Mouse (Mus musculus): ENCODE measurements around the gene Cntrob. TPM values are rescaled to one million over a fixed set of nuclear protein-coding genes. Genes with fewer than 3 reads are reported as not detected.

The Cntrob gene
- polyA plus RNA-seq, 1 experiment from 2014 or later = 37.2 TPM

DNA sequence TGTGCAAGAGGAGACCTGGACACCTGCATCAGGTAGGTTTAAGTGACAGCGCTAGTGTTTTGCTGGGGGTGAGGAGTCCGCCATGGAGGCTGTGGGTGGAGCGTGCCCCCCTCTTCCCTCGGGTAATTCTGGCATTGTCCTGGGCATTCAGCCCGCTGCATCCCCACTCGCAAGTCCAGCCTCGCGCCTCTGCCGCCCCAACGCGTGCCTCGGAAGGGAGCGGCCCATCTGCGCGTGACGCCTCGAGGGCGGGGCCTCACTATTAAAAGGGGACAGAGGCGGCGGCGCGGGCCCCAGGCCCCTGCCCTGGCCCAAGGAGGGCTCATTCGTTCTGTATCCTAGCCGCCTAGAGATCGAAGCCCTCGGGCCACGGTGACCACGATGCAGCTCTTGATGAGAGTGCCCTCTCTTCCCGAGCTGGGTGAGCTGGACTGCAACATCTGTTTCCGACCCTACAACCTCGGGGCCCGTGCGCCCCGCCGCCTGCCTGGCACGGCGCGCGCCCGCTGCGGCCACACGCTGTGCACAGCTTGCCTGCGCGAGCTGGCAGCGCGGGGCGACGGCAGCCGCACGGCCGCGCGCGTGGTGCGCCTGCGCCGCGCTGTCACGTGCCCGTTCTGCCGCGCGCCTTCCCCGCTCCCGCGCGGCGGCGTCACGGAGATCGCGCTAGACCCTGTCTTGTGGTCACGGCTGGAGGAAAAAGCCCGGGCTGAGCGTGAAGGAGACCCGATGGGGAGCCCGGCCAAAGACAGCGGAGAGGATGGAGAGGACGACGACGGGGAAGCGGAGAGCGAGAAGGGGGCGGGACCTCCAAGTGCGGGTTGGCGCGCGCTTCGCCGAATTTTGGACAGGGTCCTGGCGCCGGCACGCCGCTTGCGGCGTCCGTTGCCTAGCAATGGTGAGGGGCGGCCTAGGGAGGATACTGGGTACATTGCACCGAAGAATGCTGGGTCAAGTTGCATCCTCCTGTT, 16.9 kb upstream of the Cntrob start, which contains the start of gene Rnf227:
TSS of gene Rnf227 (plus strand) at position 301 of the 971 bp plus-strand sequence.
- peak; percentile 82 for ATAC-seq (ENCODE audit: insufficient number of reproducible peaks, insufficient read depth, low FRiP score, low TSS enrichment, low read depth)
- H3K36me3 ChIP-seq = peaks cover 30% of the 10 kb centered on the region
- H3K4me1 ChIP-seq (replicated peaks) = peaks cover 15% of the 10 kb centered on the region
- peak within 1 kb of the TSS; percentile 57 for H3K4me3 ChIP-seq (replicated peaks)
- H3K27ac ChIP-seq = peak within 1 kb of the TSS; percentile 86
- H3K4me2 ChIP-seq = peak within 1 kb of the TSS; percentile 76
- H3K27me3 ChIP-seq = 0 out of 2 replicates have a peak, but pooled peaks cover 8% of the 10 kb centered on the region
- WGBS = 2% methylated on average over 99 of the region's 99 CpGs
- peak within 1 kb of the TSS; percentile 73 for H3K9ac ChIP-seq (replicated peaks)
- 0 out of 2 replicates have a peak, but pooled peaks cover 3% of the 10 kb centered on the region for H3K9me3 ChIP-seq

GRCm38 (mm10) chr11:69334796-69335195, 11.2 kb upstream of the Cntrob start:
- H3K4me1 ChIP-seq (replicated peaks) = peaks cover 23% of the 10 kb centered on the region
- no peak overlapping the region for H3K4me3 ChIP-seq (replicated peaks)
- no peak overlapping the region for H3K27ac ChIP-seq
- no peak overlapping the region for H3K4me2 ChIP-seq
- H3K9me3 ChIP-seq = 0 out of 2 replicates have a peak, but pooled peaks cover 3% of the 10 kb centered on the region
- H3K36me3 ChIP-seq = no peaks in the 10 kb centered on the region
- H3K9ac ChIP-seq (replicated peaks) = no peak overlapping the region
- 59% methylated on average over 4 of the region's 4 CpGs for WGBS
- ATAC-seq (ENCODE audit: insufficient number of reproducible peaks, insufficient read depth, low FRiP score, low TSS enrichment, low read depth) = no peak
- peaks cover 10% of the 10 kb centered on the region; the same call in 1 of the 2 replicates for H3K27me3 ChIP-seq

DNA sequence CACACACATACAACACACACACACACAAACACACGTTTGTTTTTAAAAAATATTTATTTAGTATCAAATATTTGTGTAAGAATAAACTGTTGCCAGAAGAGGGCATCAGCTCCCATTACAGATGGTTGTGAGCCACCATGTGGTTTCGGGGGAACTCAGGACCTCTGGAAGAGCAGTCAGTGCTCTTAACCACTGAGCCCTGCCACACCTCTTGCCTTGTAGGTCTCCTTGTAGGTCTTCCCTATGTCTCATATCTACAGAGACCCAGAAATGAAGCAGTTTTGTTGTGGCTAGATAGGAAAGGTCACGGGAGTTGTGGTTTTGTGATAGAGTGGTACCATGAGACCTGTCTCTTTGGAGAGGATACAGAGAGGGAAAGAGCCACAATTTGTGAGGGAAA, 10.3 kb upstream of the Cntrob start:
- Histone ChIP-seq H3K9me3 (0 out of 2 replicates have a peak, but pooled peaks cover 3% of the 10 kb centered on the region), H3K4me3 (replicated peaks) (no peak overlapping the region), H3K4me1 (replicated peaks) (peaks cover 21% of the 10 kb centered on the region), H3K36me3 (no peaks in the 10 kb centered on the region), H3K4me2 (no peak overlapping the region), H3K27me3 (peaks cover 9% of the 10 kb centered on the region; the same call in 1 of the 2 replicates), H3K9ac (replicated peaks) (no peak overlapping the region), H3K27ac (no peak overlapping the region)
- WGBS = 69% methylated on average over 3 of the region's 3 CpGs
- no peak for ATAC-seq (ENCODE audit: insufficient number of reproducible peaks, insufficient read depth, low FRiP score, low TSS enrichment, low read depth)

GRCm38 (mm10) chr11:69332713-69333253, 9.2 kb upstream of the Cntrob start:
- peak overlapping the region; percentile 85 for H3K27ac ChIP-seq
- no peak for ATAC-seq (ENCODE audit: insufficient number of reproducible peaks, insufficient read depth, low FRiP score, low TSS enrichment, low read depth)
- peaks cover 21% of the 10 kb centered on the region for H3K4me1 ChIP-seq (replicated peaks)
- H3K4me2 ChIP-seq = peak overlapping the region; percentile 63; the same call in 1 of the 2 replicates
- 0 out of 2 replicates have a peak, but pooled peaks cover 3% of the 10 kb centered on the region for H3K9me3 ChIP-seq
- peaks cover 16% of the 10 kb centered on the region for H3K27me3 ChIP-seq
- H3K4me3 ChIP-seq (replicated peaks) = no peak overlapping the region
- H3K9ac ChIP-seq (replicated peaks) = 0 out of 2 replicates have a peak overlapping the region, but pooled peaks have one; percentile 49
- H3K36me3 ChIP-seq = no peaks in the 10 kb centered on the region
- 10% methylated on average over 8 of the region's 8 CpGs for WGBS

DNA sequence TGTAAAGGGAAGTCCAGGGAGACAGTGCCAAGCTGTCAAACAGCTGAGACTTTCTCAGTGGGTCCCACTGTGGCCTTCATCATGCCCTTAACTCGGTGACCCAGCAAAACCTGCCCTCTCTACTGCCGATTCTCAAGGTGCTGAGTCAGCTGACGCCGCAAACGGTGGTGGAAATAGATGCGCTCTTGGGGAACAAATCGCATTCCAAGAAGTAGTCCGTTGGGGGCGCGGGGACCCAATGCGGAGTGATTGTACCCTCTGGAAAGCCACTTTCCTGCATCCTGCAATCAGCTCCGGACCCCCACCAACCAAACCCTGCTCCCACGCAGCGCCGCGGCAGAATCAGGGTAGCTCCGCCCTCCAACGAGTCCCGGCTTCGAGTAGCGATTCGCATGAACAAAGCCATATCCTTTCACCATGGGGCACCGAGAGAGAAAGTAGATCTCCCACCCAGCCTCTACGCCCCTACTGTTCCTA, 8.4 kb upstream of the Cntrob start:
- Histone ChIP-seq H3K27ac (peak overlapping the region; percentile 85), H3K4me3 (replicated peaks) (peak overlapping the region; percentile 43), H3K36me3 (no peaks in the 10 kb centered on the region), H3K9me3 (no peaks in the 10 kb centered on the region), H3K4me1 (replicated peaks) (peaks cover 25% of the 10 kb centered on the region), H3K4me2 (peak overlapping the region; percentile 63), H3K27me3 (peaks cover 24% of the 10 kb centered on the region), H3K9ac (replicated peaks) (peak overlapping the region; percentile 49)
- ATAC-seq (ENCODE audit: insufficient number of reproducible peaks, insufficient read depth, low FRiP score, low TSS enrichment, low read depth) = peak; percentile 63
- 1% methylated on average over 24 of the region's 24 CpGs for WGBS

GRCm38 (mm10) chr11:69331152-69331551, 7.6 kb upstream of the Cntrob start:
- Histone ChIP-seq H3K27ac (no peak overlapping the region), H3K4me2 (peak overlapping the region; percentile 63; the same call in 1 of the 2 replicates), H3K9me3 (no peaks in the 10 kb centered on the region), H3K27me3 (peaks cover 32% of the 10 kb centered on the region), H3K4me3 (replicated peaks) (peak overlapping the region; percentile 43), H3K9ac (replicated peaks) (peak overlapping the region; percentile 13; the same call in 1 of the 2 replicates), H3K36me3 (no peaks in the 10 kb centered on the region), H3K4me1 (replicated peaks) (peaks cover 33% of the 10 kb centered on the region)
- no peak for ATAC-seq (ENCODE audit: insufficient number of reproducible peaks, insufficient read depth, low FRiP score, low TSS enrichment, low read depth)
- 88% methylated on average over 6 of the region's 6 CpGs for WGBS

GRCm38 (mm10) chr11:69328517-69328916, 4.9 kb upstream of the Cntrob start:
- Histone ChIP-seq H3K4me1 (replicated peaks) (peaks cover 49% of the 10 kb centered on the region), H3K36me3 (no peaks in the 10 kb centered on the region), H3K9me3 (no peaks in the 10 kb centered on the region), H3K4me3 (replicated peaks) (no peak overlapping the region), H3K4me2 (no peak overlapping the region), H3K27me3 (peaks cover 32% of the 10 kb centered on the region), H3K9ac (replicated peaks) (no peak overlapping the region), H3K27ac (no peak overlapping the region)
- no peak for ATAC-seq (ENCODE audit: insufficient number of reproducible peaks, insufficient read depth, low FRiP score, low TSS enrichment, low read depth)
- whole genome bisulfite sequencing = 89% methylated on average over 6 of the region's 6 CpGs

DNA sequence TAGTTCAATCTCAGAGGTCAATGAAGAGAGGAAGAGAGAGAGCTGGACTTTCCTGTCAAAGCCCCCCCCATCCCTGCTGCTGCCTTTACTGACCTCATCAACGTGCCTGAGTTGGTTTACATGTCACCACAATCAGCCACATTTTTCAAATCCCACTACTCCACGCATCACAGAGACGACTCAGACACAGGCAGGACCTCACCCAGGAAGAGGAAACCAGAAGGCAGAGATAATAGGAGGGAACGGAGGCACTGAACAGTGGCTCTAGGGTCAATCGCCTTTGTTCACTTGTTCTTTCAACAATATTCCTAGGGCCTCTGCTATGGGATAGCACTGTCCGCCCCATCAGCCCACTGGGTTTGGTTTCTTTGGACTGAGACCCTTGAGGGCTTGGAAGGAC, 4.1 kb upstream of the Cntrob start:
- Histone ChIP-seq H3K4me2 (no peak overlapping the region), H3K9me3 (no peaks in the 10 kb centered on the region), H3K27me3 (peaks cover 32% of the 10 kb centered on the region), H3K9ac (replicated peaks) (no peak overlapping the region), H3K4me3 (replicated peaks) (no peak overlapping the region), H3K27ac (no peak overlapping the region), H3K4me1 (replicated peaks) (peaks cover 48% of the 10 kb centered on the region), H3K36me3 (no peaks in the 10 kb centered on the region)
- WGBS = 57% methylated on average over 6 of the region's 6 CpGs
- no peak for ATAC-seq (ENCODE audit: insufficient number of reproducible peaks, insufficient read depth, low FRiP score, low TSS enrichment, low read depth)

GRCm38 (mm10) chr11:69327157-69327442, 3.5 kb upstream of the Cntrob start:
- no peak overlapping the region for H3K27ac ChIP-seq
- 12% methylated on average over 9 of the region's 9 CpGs for WGBS
- H3K9me3 ChIP-seq = no peaks in the 10 kb centered on the region
- peak overlapping the region; percentile 54 for H3K4me3 ChIP-seq (replicated peaks)
- H3K4me2 ChIP-seq = peak overlapping the region; percentile 82
- ATAC-seq (ENCODE audit: insufficient number of reproducible peaks, insufficient read depth, low FRiP score, low TSS enrichment, low read depth) = no peak
- peaks cover 32% of the 10 kb centered on the region for H3K27me3 ChIP-seq
- peak overlapping the region; percentile 63; the same call in 1 of the 2 replicates for H3K9ac ChIP-seq (replicated peaks)
- no peaks in the 10 kb centered on the region for H3K36me3 ChIP-seq
- peaks cover 48% of the 10 kb centered on the region for H3K4me1 ChIP-seq (replicated peaks)

- H3K9ac ChIP-seq (replicated peaks) = peak overlapping the region; percentile 63
- ATAC-seq (ENCODE audit: insufficient number of reproducible peaks, insufficient read depth, low FRiP score, low TSS enrichment, low read depth) = 0 out of 2 replicates have a peak, but pooled peaks have one; percentile 16
- 2% methylated on average over 45 of the region's 45 CpGs for WGBS
- no peaks in the 10 kb centered on the region for H3K36me3 ChIP-seq
- H3K9me3 ChIP-seq = no peaks in the 10 kb centered on the region
- no peak overlapping the region for H3K27ac ChIP-seq
- H3K4me3 ChIP-seq (replicated peaks) = peak overlapping the region; percentile 54
- peak overlapping the region; percentile 82 for H3K4me2 ChIP-seq
- H3K4me1 ChIP-seq (replicated peaks) = peaks cover 51% of the 10 kb centered on the region
- H3K27me3 ChIP-seq = peaks cover 32% of the 10 kb centered on the region
Measured at GRCm38 (mm10) chr11:69326408-69327156, 3.0 kb upstream of the Cntrob start.
